Mouse (Mus musculus): ENCODE measurements at regions not wholly inside any gene's neighbourhood (a gene's known extent, or its start where the extent isn't known, plus 50 kb on each side); places are given as distances from the start of the nearest gene placed in this dataset.

DNA sequence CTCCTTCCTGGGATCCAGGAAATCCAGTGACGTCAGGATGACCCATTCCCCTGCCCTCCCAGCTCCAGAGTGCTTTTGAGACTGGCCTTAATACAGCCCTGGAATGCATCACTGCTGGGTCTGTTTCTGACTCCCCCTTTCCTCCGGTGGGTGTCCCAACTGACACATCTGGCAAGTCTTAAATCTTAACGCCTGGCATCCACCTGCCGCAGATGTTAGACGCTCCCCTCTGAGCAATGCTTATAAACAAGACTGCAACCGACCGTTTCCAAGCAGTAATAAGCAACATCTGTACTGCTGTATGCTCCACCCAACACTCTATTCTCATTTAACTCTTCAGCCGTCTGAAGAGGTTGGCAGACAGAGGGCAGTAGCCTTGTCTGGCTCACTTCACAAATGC lies 161.7 kb upstream of the Prok2 start:
- no peak for TF ChIP-seq CTCF (IDR thresholded peaks at IDR 0.05)
- TF ChIP-seq POLR2A (IDR thresholded peaks at IDR 0.05; ENCODE audit: insufficient read depth, low read depth, low read length), result no peak
- TF ChIP-seq EP300 (IDR thresholded peaks at IDR 0.05; ENCODE audit: insufficient read depth, low read depth, low read length), result no peak
